Mouse (Mus musculus): ENCODE data around the gene Jmjd6. TPM values are rescaled to one million over a fixed set of nuclear protein-coding genes. Genes with fewer than 3 reads are reported as not detected.

The Jmjd6 gene
- 10 to 100 TPM; 28.5 to 39.4 (median 35.9) TPM for total RNA-seq (2022)

DNA sequence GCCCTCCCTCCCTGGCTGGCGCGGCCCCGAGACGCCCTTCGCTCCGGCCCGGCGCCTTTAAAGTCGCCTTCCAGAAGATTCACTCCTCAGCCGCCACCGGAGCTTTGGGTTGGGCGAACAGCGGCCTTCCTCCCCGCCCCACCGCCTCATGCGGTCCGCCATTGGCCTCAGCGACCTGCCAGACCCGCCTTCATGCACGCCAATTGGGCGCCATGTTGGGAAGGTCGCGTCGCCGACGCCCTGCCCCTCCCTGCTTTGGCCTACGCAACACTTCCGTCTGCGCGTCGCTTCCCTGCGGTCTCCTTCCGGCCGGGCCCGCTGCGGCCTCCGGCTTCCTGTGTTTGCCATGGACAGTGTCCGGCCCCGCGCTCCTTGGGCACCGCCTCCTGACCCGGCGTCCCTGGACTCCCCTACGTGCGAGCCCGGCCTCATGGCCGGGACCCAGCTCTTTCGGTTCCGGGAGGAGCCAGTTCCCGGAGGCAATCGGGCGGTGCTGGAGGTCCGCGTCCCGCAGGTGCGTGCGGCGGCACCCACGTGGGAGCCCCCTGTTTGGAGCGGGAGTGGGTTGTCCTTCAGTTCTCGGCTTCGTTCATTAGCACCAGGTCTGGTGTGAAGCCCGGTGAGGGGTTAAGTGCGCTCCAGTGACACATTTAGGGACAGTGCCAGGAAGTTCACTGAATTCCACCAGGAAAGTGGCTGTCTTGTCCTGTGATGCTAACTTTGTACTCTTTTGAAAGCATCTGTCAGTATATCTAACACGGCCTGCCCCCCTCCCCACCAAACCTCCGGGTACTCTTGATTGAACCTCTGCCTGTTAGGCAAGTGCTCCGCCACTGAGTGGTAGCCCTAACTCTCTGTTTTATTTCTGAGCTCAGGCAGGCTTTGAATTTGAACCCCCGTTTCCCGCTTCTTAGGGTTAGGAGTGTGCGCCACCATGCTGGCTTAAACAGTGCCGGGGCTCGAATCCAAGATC, at the start of gene Jmjd6, which contains the start of gene Mettl23:
Jmjd6 (minus strand) TSS at position 189 of the 973 bp plus-strand sequence.
Mettl23 (plus strand) TSS at position 18 of the 973 bp plus-strand sequence.
- DNase-seq (ENCODE audit: low spot score), result peak; percentile 97

GRCm38 (mm10) chr11:116887136-116887535, 43.9 kb upstream of the Jmjd6 start:
- no peak for DNase-seq (ENCODE audit: low spot score)

DNA sequence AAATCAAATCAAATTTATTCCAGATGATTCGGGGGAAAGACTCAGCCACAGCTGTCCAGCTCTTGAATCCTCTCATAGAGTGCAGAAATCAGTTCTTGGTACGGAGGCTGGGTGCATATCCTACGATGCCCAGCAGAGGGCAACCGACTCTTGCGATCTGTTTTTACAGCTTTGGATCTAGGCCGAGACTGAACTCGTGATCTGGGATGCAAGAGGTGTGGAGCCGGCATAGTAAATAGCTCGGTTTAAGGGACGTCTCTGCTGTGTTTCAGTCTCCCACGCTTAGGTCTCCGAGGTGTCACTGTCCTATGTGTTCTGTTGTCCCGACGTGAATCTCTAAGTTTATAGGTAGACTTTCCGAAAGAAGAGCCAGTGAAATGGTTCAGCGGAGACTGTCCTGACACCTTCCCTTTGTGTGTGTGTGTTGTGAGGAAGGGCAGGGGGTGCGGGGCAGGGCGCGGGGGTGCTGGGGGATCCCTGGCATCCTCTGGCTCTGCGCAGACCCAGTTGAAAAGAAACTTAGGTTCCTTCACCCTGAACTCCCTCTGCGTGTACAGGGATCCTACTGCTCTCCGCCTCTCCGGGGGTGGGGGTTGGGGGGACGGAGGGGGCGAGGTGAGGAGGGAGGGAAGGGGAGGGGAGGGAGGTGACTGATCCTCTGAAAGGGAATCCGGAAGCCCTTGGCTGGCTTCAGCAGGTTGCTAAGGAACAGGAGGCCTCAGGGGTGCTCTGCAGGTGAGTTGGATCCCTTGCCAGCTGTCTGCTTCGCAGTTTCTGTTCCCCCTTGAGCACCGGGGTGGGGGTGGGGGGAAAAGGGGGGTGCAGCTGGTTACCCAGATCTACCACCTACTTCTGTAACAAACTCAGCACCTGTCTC, 42.3 kb upstream of the Jmjd6 start:
- DNase-seq (ENCODE audit: low spot score), result peak; percentile 72

DNA sequence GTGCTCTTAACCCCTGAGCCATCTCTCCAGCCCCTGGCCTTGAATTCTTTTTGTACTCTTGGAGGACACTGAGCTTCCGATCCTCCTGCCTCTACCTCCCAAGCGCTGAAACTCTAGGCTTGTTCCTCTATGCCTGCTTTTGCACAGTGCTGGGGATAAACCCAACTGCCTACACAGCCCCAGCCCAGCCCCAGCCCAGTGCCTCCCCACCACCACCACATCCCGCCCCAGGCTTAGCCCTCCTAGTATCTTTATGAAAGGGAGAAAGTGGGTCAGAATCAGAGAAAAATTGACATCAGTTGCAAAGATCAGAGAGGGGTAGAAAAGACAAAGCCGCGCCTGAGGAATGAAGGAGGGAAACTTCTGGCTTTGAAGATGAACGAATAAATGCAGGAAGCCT, 40.8 kb upstream of the Jmjd6 start:
- DNase-seq (ENCODE audit: low spot score), result no peak

GRCm38 (mm10) chr11:116882446-116882845, 39.2 kb upstream of the Jmjd6 start:
- DNase-seq (ENCODE audit: low spot score), result no peak

DNA sequence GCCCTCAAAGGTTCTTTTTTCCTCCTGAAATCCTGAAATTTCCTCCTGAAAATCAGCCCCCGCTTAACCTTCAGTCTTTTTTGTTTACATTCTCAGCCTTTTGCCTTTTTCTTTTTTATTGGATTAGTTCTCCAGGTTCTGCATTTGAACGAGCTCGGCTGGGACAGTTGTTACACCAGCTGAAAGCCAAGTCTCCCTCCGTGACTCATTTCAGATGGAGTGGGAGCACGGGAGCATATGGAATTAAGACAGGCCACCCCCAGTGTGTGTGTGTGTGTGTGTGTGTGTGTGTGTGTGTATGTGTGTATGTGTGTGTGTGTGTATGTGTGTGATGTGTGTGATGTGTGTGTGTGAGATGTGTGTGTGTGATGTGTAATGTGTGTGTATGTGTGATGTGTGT, 38.2 kb upstream of the Jmjd6 start:
- DNase-seq (ENCODE audit: low spot score), result no peak

- DNase-seq (ENCODE audit: low spot score), result no peak
Observed at GRCm38 (mm10) chr11:116880839-116881238, 37.6 kb upstream of the Jmjd6 start.

DNA sequence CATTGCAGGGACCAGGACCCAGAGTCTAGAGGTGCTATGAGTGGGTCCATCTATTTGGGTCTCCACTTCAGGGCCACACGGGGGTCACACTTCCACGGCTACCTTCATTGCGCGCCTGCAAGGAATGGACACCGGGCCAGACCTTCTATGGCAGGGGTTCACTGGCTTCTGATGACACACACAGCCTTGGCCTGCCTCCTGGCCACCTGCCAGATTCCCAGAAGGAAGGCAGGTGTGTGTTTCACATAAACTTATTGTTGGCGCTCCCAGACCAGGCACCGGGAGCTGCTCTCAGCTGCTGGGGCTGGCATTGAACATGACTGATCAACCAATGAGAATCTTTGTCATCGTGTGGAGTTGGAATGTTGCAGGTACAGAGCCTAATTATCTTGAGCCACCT, 35.2 kb upstream of the Jmjd6 start:
- no peak for DNase-seq (ENCODE audit: low spot score)

DNA sequence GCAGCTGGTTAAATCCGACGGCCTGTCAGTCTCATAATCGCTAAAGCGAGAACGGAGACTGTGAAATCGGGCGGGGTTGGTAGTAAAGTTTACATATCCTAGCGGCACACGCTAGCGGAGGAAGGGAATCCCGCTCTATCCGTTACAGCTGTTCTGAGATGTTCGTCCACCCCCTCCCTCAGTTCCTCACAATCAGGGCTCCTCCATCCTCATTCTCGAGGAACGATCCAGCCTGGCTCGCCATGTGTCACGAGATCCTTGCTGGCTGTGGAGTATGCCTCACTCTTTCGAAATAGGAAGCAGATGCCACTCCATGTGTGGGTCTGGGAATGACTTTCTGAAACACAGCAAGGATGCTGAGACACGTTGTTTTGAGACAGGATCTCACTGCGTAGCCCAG, 30.7 kb upstream of the Jmjd6 start:
- DNase-seq (ENCODE audit: low spot score), result no peak

DNA sequence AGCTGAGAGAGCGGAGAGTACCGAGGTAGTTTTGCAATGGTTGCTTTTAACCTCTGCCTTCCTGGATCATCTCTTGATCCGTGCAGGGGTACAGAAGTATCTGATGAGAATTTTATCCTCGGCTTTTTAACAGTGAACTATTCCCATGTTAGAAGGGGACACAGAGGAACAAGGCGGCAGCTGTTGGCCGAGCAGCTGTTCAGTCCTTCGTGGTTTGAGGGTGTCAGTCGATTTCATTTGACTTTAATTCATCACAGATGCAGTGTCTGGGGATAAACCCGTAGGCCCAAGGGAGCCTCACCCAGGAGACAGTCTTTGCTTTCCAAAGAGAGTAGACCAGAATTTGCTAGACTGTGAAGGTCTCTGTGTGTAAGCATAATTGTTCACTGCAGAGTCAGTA, 28.3 kb upstream of the Jmjd6 start:
- DNase-seq (ENCODE audit: low spot score), result no peak

GRCm38 (mm10) chr11:116869641-116870040, 26.4 kb upstream of the Jmjd6 start:
- no peak for DNase-seq (ENCODE audit: low spot score)

- DNase-seq (ENCODE audit: low spot score), result no peak
Observed at GRCm38 (mm10) chr11:116869223-116869622, 26.0 kb upstream of the Jmjd6 start.

GRCm38 (mm10) chr11:116868129-116868528, 24.9 kb upstream of the Jmjd6 start:
- peak; percentile 83 for DNase-seq (ENCODE audit: low spot score)

DNA sequence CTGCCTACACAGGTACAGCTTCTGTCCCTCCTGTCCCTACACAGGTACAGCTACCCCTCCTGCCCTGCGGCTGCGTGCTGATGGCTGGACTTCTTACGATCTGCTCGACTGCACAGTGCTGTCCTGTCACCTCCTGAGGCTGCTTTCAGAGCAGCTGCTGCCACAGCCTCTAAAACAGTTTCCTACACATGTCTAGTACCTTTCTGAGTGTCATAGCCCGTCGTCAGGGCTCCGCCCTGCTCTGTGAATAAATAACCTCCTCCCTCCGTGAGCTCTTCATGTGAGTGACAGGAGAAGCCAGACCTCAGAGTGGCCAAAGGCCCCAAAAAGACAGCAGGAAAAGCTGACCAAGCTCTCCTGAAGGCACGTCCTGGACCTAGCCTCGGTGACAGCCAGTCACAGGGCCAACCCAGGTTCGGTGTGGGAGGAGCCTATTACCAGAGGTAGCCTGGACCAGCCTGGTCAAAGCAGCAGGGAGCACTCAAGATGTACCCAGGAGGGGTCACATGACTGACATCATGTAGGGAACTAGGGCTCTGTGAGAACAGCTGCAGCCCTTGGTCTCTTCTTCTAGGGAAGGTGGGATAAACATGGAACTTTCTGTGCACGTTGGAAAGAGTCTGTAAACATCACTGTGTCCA, 22.8 kb upstream of the Jmjd6 start:
- no peak for DNase-seq (ENCODE audit: low spot score)

- peak; percentile 42 for DNase-seq (ENCODE audit: low spot score)
Observed at GRCm38 (mm10) chr11:116864444-116864843, 21.2 kb upstream of the Jmjd6 start.

DNA sequence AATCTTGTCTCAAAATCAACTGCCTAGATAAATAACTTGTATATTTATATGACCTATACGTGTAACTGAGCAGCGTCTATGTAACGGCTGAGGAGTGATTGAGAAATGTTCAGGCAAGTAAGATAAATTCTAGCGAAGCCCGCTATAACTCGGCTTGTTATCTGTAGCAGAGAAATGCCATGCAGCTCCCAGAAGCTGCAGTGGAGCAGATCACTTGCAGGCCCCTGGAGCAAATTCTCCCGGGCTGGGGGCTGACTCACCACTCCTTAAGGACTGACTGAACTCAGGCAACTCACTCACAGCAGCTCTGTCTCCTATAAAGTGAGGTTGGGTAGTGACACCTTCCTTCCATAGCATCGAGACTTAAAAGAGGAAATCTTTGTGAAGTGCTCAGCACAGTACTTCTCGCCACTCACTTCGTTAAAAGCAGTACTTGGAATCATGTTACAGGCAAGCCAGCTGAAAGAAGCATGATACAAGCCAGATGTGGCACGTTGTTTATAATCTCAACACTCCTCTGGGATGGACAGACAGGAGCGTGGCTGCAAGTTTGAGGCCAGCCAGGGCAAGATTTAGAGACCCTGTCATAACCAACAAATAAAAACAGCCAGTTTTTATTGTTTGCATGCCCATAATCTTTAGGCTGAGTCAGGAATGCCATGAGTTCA, 14.1 kb upstream of the Jmjd6 start:
- no peak for DNase-seq (ENCODE audit: low spot score)

DNA sequence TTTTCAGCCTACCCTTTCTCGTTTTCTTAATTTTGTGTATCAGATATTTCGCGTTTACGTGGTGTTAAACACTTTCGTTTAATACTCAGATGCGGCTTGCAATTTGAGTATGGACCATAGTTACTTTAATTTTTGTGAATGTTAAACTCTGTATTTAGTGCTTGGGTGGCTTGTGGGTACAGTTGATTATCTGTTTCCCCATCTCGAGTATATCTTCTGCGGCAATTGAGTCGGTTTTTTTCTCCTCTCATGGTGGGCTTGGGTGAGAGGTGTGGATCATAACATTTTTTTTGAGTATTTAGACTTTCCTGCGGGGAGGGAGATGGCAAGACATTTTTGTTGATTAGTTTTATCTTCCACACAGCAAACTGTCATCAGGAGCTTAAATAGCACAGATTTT, 11.0 kb upstream of the Jmjd6 start:
- DNase-seq (ENCODE audit: low spot score), result no peak

DNA sequence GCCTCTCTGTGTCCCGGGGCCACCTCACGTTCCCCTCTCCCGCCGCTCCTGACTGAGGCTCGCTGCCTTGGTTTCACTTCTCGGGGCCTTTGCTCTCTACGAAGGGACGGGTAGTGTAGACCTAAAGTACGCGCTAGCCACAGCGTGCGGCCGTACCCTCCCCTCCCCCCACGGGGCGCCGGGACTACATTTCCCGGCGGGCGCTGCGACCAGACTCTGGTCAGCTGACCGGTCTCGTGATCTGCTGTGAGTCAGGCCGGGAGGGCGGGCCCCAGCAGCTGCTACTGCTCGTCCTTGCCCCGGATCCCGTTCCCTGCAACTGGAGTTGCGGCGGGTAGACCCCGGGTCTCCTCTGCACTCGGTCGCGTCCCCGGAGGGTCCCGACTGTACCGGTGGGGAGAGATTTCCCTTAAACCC, 10.3 kb upstream of the Jmjd6 start:
- DNase-seq (ENCODE audit: low spot score), result peak; percentile 96

DNA sequence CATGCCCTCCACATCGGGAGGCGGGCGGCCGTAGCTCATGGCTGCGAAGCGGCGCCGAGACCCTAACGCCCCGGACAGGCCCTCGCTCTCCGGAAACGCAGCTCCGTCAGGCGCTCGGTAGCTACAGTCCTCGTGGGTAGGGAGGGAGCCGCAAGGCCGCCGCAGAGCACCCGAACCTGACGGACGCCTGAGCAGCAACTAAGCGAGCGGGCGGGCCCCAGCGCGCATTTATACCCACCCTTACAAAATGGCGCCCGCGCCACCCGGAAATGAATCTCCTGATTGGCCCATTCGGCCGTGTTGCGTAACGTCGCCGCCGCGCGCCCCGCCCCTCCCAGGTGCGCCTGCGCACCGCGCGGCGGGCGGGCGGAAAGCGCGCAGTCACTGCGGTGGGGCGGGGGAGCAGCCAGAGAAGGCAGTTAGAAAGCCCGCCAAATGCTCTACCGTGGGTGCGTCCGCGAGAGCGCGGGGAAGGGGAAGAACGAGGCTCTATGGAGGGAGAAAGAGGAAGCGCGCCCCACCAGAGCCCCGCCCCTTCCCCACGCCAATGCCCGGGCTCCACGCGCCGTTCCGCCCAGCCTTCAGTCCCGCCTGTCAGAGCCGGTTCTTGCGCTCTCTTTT, 9.8 kb upstream of the Jmjd6 start, which contains the start of gene Srsf2:
Srsf2 (minus strand) TSS at position 204 of the 621 bp plus-strand sequence.
- peak; percentile 95 for DNase-seq (ENCODE audit: low spot score)

- peak; percentile 55 for DNase-seq (ENCODE audit: low spot score)
Observed at GRCm38 (mm10) chr11:116852291-116852890, 9.1 kb upstream of the Jmjd6 start, which contains the start of gene Mfsd11. Gene Mfsd11, plus strand, starts transcription at chr11:116852440.
